Mouse (Mus musculus) forebrain, embryonic 14.5 days (tissue): Measurements from ENCODE around the gene Myo1g. TPM values are rescaled to one million over a fixed set of nuclear protein-coding genes. Genes with fewer than 3 reads are reported as not detected.

ENCODE experiments used
- ATAC-seq: fragments of 200-750 bp; cut with Nextera tagmentation; 2 replicates; pipeline ENCODE4 v1.8.0; 2017; ENCODE audit warnings: mild to moderate bottlenecking, moderate library complexity
- DNase-seq: peaks from one replicate; pipeline ENCODE4 v3.0.0-alpha.2; 2015; ENCODE audit warnings: low spot score
- H3K27ac ChIP-seq: fragments of 300-500 bp; sonication (generic); 2 replicates; pipeline ENCODE4 v1.5.1; 2014; ENCODE audit warnings: low read depth, mild to moderate bottlenecking, control low read depth, low read length, moderate library complexity
- H3K27me3 ChIP-seq: fragments of 300-500 bp; sonication (generic); replicated peaks from 2 replicates; pipeline ENCODE4 v1.6.1; 2014; ENCODE audit warnings: low read length, control low read depth, mixed read lengths; ENCODE audit not compliant: control insufficient read depth, insufficient read depth
- H3K36me3 ChIP-seq: fragments of 300-500 bp; sonication (generic); 2 replicates; pipeline ENCODE4 v1.6.1; 2014; ENCODE audit warnings: low read length, control low read depth; ENCODE audit not compliant: control insufficient read depth, insufficient read depth
- H3K4me1 ChIP-seq: fragments of 300-500 bp; sonication (generic); 2 replicates; pipeline ENCODE4 v1.6.1; 2014; ENCODE audit warnings: antibody characterized with exemption, low read length, control low read depth; ENCODE audit not compliant: control insufficient read depth, insufficient read depth
- H3K4me2 ChIP-seq: fragments of 300-500 bp; sonication (generic); 2 replicates; pipeline ENCODE4 v1.6.1; 2014; ENCODE audit warnings: mild to moderate bottlenecking, control low read depth, low read length
- H3K4me3 ChIP-seq: fragments of 300-500 bp; sonication (generic); 2 replicates; pipeline ENCODE4 v1.5.1; 2014; ENCODE audit warnings: low read depth, low read length, control low read depth
- H3K9ac ChIP-seq: fragments of 300-500 bp; sonication (generic); 2 replicates; pipeline ENCODE4 v1.6.1; 2014; ENCODE audit warnings: mild to moderate bottlenecking, low read length, control low read depth, moderate library complexity
- H3K9me3 ChIP-seq: fragments of 300-500 bp; sonication (generic); replicated peaks from 2 replicates; pipeline ENCODE4 v1.6.1; 2016; ENCODE audit warnings: low read length, control low read depth, mixed read lengths; ENCODE audit not compliant: control insufficient read depth
- WGBS: fragments of 180-500 bp; shearing (Covaris S2); extraction: QIAGEN DNeasy Blood & Tissue Kit; methylation state at CpG from one replicate; pipeline ENCODE4 v1.1.7; 2014; 5-methylcytosine and 5-hydroxymethylcytosine counted together
- polyA plus RNA-seq: library from polyadenylated mRNA; unstranded; fragments of >200 nt; fragmentation: Nextera tagmentation; extraction: Ambion mirVana; gene quantifications from 2 replicates; pipeline ENCODE4 v1.2.1, GENCODE M21; 2014

The Myo1g gene
- polyA plus RNA-seq, 1 experiment from 2014 or later, result 0.33 TPM

DNA sequence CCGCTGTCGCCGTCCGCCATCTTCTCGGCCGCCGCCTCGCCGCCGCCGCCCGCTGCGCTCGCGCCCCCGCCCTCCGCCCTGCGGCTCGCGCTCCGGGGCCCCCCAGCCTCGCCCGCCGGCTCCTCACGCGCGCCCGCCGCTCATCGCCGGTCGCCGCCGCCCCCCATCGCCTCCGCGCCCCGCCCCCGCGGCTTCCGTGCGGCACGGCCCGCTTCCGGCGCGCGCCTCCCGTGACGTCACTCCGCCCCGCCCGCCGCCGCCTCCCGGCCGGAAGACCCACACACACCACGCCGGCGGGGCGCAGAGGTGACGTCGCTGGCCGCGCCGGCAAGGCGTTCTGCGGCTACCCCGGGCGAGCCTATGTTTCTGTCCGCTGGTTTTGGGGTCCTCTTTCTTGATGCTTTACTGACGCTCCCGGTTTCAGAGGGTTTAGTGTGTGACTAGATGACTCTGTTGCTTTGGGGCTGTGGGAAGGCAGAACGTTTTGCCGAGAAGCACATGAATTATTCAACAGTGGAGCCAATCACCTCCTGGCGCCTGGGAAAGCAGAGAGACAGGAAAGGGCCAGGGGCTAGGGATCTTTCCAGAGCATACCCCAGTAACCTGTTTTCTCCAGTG lies 44.8 kb downstream of the Myo1g start, which contains the start of gene Purb:
Gene Purb (minus strand): TSS at position 51 of the 618 bp plus-strand sequence.
- peaks cover 2% of the 10 kb centered on the region; the same call in 1 of the 2 replicates for H3K36me3 ChIP-seq
- under 1% methylated on average over 36 of the region's 76 CpGs for WGBS

DNA sequence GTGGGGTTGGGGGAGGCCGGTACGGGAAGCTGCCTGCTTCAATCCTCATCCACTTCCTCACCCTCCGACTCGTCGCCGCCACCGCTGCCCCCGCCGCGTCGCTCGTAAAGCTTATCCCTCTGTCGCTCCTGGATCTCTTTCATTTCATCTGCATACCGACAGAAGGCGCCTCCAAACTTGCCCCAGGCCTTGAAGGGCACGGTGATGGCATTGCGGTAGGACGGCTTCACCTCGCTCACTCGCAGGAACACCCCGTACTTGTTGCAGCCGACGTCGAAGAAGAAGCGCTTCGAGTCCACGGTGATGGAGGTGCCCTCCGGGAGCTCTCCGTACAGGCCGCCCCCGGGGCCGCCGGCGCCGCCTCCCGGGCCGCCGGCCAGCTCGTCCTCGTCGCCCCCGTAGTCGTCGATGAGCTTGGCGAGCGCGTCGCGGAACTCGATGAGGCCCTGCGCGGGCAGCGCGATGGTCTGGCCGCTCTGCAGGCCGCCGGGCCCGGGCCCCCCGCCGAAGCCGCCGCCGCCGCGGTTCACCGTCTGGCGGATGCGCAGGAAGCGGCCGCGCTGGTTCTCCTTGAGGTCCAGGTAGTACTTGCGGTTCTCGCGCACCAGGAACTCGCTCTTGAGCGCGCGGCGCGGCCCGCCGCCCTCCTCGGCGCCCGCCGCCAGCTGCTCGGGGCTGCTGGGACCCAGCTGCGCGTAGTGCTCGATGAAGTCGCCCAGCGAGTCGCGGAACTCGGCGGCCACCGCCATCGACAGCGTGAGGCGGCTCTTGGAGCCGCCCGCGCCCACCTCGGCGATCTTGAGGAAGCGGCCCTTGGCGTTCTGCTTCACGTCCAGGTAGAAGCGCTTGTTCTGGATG lies 45.7 kb downstream of the Myo1g start:
- peak overlapping the region; percentile 95 for H3K27ac ChIP-seq
- H3K4me1 ChIP-seq, result peaks cover 36% of the 10 kb centered on the region
- peaks cover 2% of the 10 kb centered on the region; the same call in 1 of the 2 replicates for H3K36me3 ChIP-seq
- under 1% methylated on average over 86 of the region's 109 CpGs for WGBS
- H3K9ac ChIP-seq, result peak overlapping the region; percentile 80
- peak overlapping the region; percentile 96 for H3K4me3 ChIP-seq
- H3K9me3 ChIP-seq, result no peaks in the 10 kb centered on the region
- ATAC-seq, result peak; percentile 22
- peak; percentile 55 for DNase-seq
- H3K27me3 ChIP-seq, result no peaks in the 10 kb centered on the region
- peak overlapping the region; percentile 98 for H3K4me2 ChIP-seq

More for the DNA sequence above, 44.8 kb downstream of the Myo1g start, which contains the start of gene Purb:
- Histone ChIP-seq H3K9me3 (no peaks in the 10 kb centered on the region), H3K4me3 (peak within 1 kb of the TSS; percentile 96), H3K4me1 (peaks cover 27% of the 10 kb centered on the region), H3K27me3 (no peaks in the 10 kb centered on the region), H3K9ac (peak within 1 kb of the TSS; percentile 80), H3K27ac (peak within 1 kb of the TSS; percentile 95), H3K4me2 (peak within 1 kb of the TSS; percentile 98)
- ATAC-seq (peak; percentile 96), DNase-seq (peak; percentile 93)

DNA sequence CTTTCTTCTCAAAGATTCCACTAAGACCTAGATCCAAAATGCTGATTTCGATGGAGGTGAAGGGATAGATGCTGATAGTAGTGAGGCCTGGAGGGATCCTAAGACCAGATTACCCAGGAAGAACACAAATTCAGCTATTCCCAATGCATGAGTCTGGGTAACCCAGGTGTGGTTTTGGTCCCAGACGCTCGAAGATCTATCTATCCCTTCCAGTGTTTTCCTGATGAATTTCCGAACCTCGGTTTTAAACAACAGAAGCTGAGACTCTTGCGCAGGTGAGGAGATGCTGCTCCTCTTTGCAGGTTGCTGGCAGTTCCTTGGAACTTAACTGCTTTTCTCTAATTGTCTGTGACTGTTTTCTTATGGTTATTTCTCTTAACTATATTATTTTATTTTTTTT lies 46.4 kb downstream of the Myo1g start:
- Histone ChIP-seq H3K4me1 (peaks cover 40% of the 10 kb centered on the region), H3K27me3 (no peaks in the 10 kb centered on the region), H3K9ac (peak overlapping the region; percentile 80), H3K9me3 (no peaks in the 10 kb centered on the region), H3K4me3 (peak overlapping the region; percentile 96), H3K36me3 (peaks cover 2% of the 10 kb centered on the region; the same call in 1 of the 2 replicates), H3K4me2 (peak overlapping the region; percentile 98), H3K27ac (no peak overlapping the region; the same call in 1 of the 2 replicates)
- no peak for ATAC-seq
- no peak for DNase-seq
- 39% methylated on average over 6 of the region's 6 CpGs for WGBS

DNA sequence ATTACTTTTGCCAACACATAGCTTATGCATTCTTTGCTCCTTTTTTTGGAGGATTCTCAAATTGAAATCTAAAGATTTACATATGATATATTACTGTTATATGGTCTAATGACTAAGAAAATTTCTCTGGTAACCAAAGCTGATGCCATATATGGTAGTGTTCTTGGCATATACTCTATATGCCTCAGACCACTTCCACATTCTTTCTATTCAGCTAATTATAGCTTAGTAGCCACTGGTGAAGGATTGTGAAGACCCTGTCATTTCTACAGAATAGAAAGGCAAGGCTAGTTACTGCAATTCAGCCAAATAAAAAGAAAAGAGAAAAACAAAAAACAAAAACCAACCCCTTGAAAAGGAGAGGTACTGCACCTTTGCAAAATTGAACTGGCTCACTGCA lies 48.7 kb downstream of the Myo1g start:
- peak overlapping the region; percentile 51 for H3K9ac ChIP-seq
- H3K4me3 ChIP-seq, result peak overlapping the region; percentile 96
- no peaks in the 10 kb centered on the region for H3K9me3 ChIP-seq
- peak overlapping the region; percentile 98 for H3K4me2 ChIP-seq
- ATAC-seq (no peak), DNase-seq (peak; percentile 22)
- peaks cover 9% of the 10 kb centered on the region; the same call in 1 of the 2 replicates for H3K36me3 ChIP-seq
- H3K27me3 ChIP-seq, result no peaks in the 10 kb centered on the region
- peaks cover 42% of the 10 kb centered on the region for H3K4me1 ChIP-seq
- H3K27ac ChIP-seq, result no peak overlapping the region

DNA sequence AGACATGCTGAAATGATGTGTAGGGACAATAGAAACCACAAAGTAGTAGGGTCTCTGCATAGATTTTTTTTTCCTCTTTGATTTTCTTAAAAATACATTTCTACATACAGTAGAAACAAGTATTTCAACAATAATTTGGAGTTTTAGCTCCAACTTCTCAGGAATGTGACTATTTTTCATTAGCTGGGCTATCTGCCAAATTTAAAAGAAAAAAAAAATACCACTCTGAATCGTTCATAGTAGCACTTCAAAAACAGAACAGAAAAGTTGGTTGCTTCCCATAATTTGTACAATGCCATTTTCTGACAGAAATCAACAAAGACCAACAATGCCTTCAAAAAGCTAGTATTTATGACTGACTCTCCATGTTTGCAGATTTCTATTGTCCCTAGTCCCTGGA lies 49.3 kb downstream of the Myo1g start:
- peak overlapping the region; percentile 98 for H3K4me2 ChIP-seq
- WGBS, result 13% methylated on average over 1 of the region's 1 CpGs
- H3K27me3 ChIP-seq, result no peaks in the 10 kb centered on the region
- DNase-seq (no peak), ATAC-seq (no peak)
- H3K9me3 ChIP-seq, result no peaks in the 10 kb centered on the region
- H3K36me3 ChIP-seq, result peaks cover 14% of the 10 kb centered on the region; the same call in 1 of the 2 replicates
- peak overlapping the region; percentile 34; the same call in 1 of the 2 replicates for H3K27ac ChIP-seq
- H3K4me1 ChIP-seq, result peaks cover 42% of the 10 kb centered on the region
- H3K9ac ChIP-seq, result peak overlapping the region; percentile 51
- peak overlapping the region; percentile 96 for H3K4me3 ChIP-seq

DNA sequence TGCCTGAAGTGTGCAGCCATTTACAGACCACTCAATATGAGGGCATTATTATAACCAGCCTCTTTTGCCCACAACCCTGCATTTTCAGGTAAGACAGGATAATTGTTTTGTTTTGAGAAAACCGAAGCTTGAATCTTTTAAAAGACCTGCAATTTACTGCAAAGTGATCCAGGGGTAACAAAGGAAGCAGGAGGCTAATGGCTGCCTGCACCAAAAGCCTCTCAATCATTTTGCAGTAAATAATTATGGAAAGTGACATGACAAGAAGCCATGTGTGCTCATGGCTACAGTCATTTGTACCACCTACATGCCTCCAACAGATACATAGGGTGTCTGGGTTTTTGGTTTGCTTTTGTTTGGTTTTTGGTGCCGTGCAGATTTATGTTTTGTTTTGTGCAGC lies 49.7 kb downstream of the Myo1g start:
- Histone ChIP-seq H3K9ac (peak overlapping the region; percentile 50), H3K27me3 (no peaks in the 10 kb centered on the region), H3K4me1 (peaks cover 42% of the 10 kb centered on the region), H3K36me3 (peaks cover 18% of the 10 kb centered on the region; the same call in 1 of the 2 replicates), H3K4me3 (peak overlapping the region; percentile 96), H3K4me2 (peak overlapping the region; percentile 98), H3K9me3 (no peaks in the 10 kb centered on the region), H3K27ac (peak overlapping the region; percentile 34; the same call in 1 of the 2 replicates)
- DNase-seq (peak; percentile 25), ATAC-seq (no peak)
- WGBS, result 43% methylated on average over 2 of the region's 2 CpGs

DNA sequence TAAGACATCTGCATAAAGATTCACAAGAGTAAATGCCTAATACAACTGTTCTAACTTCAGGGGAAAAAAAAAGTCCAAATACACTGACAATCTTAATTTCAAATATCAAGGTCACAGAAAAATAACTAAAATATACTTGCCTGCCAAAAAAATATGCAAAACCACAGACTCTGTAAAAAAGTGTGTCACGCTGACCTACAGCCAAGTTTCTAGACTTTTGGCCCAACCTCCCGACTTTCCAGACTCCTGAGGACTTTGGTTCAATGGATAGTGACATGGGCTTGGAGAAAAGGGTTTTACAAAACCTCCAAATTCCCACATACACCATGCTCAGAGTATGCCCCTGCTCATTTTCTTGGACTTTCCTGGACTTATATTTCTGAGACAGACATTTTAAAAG lies 52.2 kb downstream of the Myo1g start:
- no peak overlapping the region for H3K9ac ChIP-seq
- no peak overlapping the region for H3K27ac ChIP-seq
- no peaks in the 10 kb centered on the region for H3K9me3 ChIP-seq
- DNase-seq (no peak), ATAC-seq (no peak)
- H3K27me3 ChIP-seq, result no peaks in the 10 kb centered on the region
- WGBS, result 85% methylated on average over 2 of the region's 2 CpGs
- no peak overlapping the region for H3K4me3 ChIP-seq
- peaks cover 30% of the 10 kb centered on the region for H3K4me1 ChIP-seq
- H3K4me2 ChIP-seq, result no peak overlapping the region
- H3K36me3 ChIP-seq, result peaks cover 27% of the 10 kb centered on the region; the same call in 1 of the 2 replicates

DNA sequence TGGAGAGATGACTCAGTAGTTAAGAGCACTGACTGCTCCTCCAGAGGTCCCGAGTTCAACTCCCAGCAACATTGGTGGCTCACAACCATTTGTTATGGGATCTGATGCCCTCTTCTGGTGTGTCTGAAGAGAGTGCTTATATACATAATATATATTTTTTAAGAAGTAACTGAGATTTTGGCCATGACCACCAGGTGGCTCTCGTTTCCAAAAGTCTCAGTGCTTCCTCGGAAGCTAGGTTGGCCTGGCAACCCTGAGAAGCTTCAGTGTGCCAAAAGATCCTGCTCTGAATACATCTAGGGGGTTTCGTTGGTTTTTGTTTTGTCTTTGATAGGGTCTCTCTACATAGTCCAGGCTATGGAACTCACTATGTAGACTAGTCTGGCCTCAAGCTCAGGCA lies 55.6 kb downstream of the Myo1g start:
- no peak overlapping the region for H3K9ac ChIP-seq
- peak; percentile 92 for DNase-seq
- H3K9me3 ChIP-seq, result no peaks in the 10 kb centered on the region
- H3K4me3 ChIP-seq, result no peak overlapping the region
- WGBS, result 30% methylated on average over 4 of the region's 4 CpGs
- no peak overlapping the region for H3K27ac ChIP-seq
- ATAC-seq, result peak; percentile 77
- no peak overlapping the region for H3K4me2 ChIP-seq
- H3K4me1 ChIP-seq, result peaks cover 6% of the 10 kb centered on the region
- H3K27me3 ChIP-seq, result no peaks in the 10 kb centered on the region
- H3K36me3 ChIP-seq, result peaks cover 27% of the 10 kb centered on the region; the same call in 1 of the 2 replicates
